Mouse (Mus musculus): ENCODE data around the gene Gm9936. TPM values are rescaled to one million over a fixed set of nuclear protein-coding genes. Genes with fewer than 3 reads are reported as not detected.

Gm9936 gene
- total RNA-seq, 2 experiments from 2014 or later = not detected

GRCm38 (mm10) chr5:114824197-114824596 lies 34.3 kb downstream of the Gm9936 start:
- intact Hi-C loops (cut with DNase I) = no loop called here
- DNase-seq = no peak
- Histone ChIP-seq H3K4me3 (peak overlapping the region; percentile 2; the same call in 1 of the 2 replicates), H3K27ac (no peak overlapping the region)
- peak; percentile 81 for TF ChIP-seq CTCF (IDR thresholded peaks at IDR 0.05)

- H3K4me3 ChIP-seq = peak within 1 kb of the TSS; percentile 72
- H3K27ac ChIP-seq = peak within 1 kb of the TSS; percentile 20; the same call in 1 of the 2 replicates
- DNase-seq = peak; percentile 70
- no peak for TF ChIP-seq CTCF (IDR thresholded peaks at IDR 0.05)
- intact Hi-C loops (cut with DNase I) = no loop called here
These were observed 35.4 kb downstream of the Gm9936 start, which contains the start of gene 1500011B03Rik for GRCm38 (mm10) chr5:114822796-114823688. Gene 1500011B03Rik, minus strand, starts transcription at chr5:114823468.

- Histone ChIP-seq H3K4me3 (no peak overlapping the region), H3K27ac (no peak overlapping the region)
- TF ChIP-seq CTCF (IDR thresholded peaks at IDR 0.05) = no peak
- intact Hi-C loops (cut with DNase I) = no loop called here
- no peak for DNase-seq
These were observed 40.4 kb downstream of the Gm9936 start for GRCm38 (mm10) chr5:114818124-114818523.

- TF ChIP-seq CTCF (IDR thresholded peaks at IDR 0.05) = no peak
- intact Hi-C loops (cut with DNase I) = no loop called here
- Histone ChIP-seq H3K27ac (no peak overlapping the region), H3K4me3 (no peak overlapping the region)
- DNase-seq = no peak
These were observed 41.9 kb downstream of the Gm9936 start for GRCm38 (mm10) chr5:114816599-114816998.

GRCm38 (mm10) chr5:114813525-114814181 lies 44.8 kb downstream of the Gm9936 start:
- H3K4me3 ChIP-seq = peak overlapping the region; percentile 88
- DNase-seq = peak; percentile 89
- TF ChIP-seq CTCF (IDR thresholded peaks at IDR 0.05) = no peak
- H3K27ac ChIP-seq = peak overlapping the region; percentile 75
- intact Hi-C loops (cut with DNase I) = no loop called here

GRCm38 (mm10) chr5:114809826-114810225 lies 48.7 kb downstream of the Gm9936 start:
- intact Hi-C loops (cut with DNase I) = loop anchor here (5.0 kb wide), 1 partner anchor 38 kb away; the partner anchor contains the start of gene Ankrd13a
- no peak overlapping the region for H3K27ac ChIP-seq
- no peak for TF ChIP-seq CTCF (IDR thresholded peaks at IDR 0.05)

GRCm38 (mm10) chr5:114809181-114809756 lies 49.2 kb downstream of the Gm9936 start:
- TF ChIP-seq CTCF (IDR thresholded peaks at IDR 0.05) = no peak
- intact Hi-C loops (cut with DNase I) = loop anchor here (5.0 kb wide), 1 partner anchor 37 kb away; the partner anchor contains the start of gene Ankrd13a
- no peak for DNase-seq
- Histone ChIP-seq H3K4me3 (no peak overlapping the region), H3K27ac (no peak overlapping the region)

More at GRCm38 (mm10) chr5:114809826-114810225, 48.7 kb downstream of the Gm9936 start:
- H3K4me3 ChIP-seq = no peak overlapping the region
- no peak for DNase-seq

GRCm38 (mm10) chr5:114808385-114808784 lies 50.1 kb downstream of the Gm9936 start:
- H3K4me3 ChIP-seq = no peak overlapping the region
- no peak overlapping the region for H3K27ac ChIP-seq
- TF ChIP-seq CTCF (IDR thresholded peaks at IDR 0.05) = no peak
- no peak for DNase-seq
- intact Hi-C loops (cut with DNase I) = loop anchor here (5.0 kb wide), 1 partner anchor 36 kb away; the partner anchor contains the start of gene Ankrd13a

- Histone ChIP-seq H3K4me3 (no peak overlapping the region), H3K27ac (no peak overlapping the region)
- intact Hi-C loops (cut with DNase I) = loop anchor here (5.0 kb wide), 1 partner anchor 36 kb away; the partner anchor contains the start of gene Ankrd13a
- no peak for DNase-seq
- TF ChIP-seq CTCF (IDR thresholded peaks at IDR 0.05) = no peak
These were observed 50.6 kb downstream of the Gm9936 start for GRCm38 (mm10) chr5:114807893-114808292.

GRCm38 (mm10) chr5:114807468-114807867 lies 51.0 kb downstream of the Gm9936 start:
- no peak for TF ChIP-seq CTCF (IDR thresholded peaks at IDR 0.05)
- Histone ChIP-seq H3K4me3 (no peak overlapping the region), H3K27ac (no peak overlapping the region)
- intact Hi-C loops (cut with DNase I) = loop anchor here (5.0 kb wide), 1 partner anchor 35 kb away; the partner anchor contains the start of gene Ankrd13a
- DNase-seq = no peak

GRCm38 (mm10) chr5:114807063-114807462 lies 51.4 kb downstream of the Gm9936 start:
- H3K27ac ChIP-seq = peak overlapping the region; percentile 84
- no peak for TF ChIP-seq CTCF (IDR thresholded peaks at IDR 0.05)
- intact Hi-C loops (cut with DNase I) = loop anchor here (5.0 kb wide), 1 partner anchor 35 kb away; the partner anchor contains the start of gene Ankrd13a
- no peak overlapping the region for H3K4me3 ChIP-seq
- no peak for DNase-seq

GRCm38 (mm10) chr5:114806636-114807035 lies 51.8 kb downstream of the Gm9936 start:
- no peak for DNase-seq
- H3K27ac ChIP-seq = peak overlapping the region; percentile 84
- no peak for TF ChIP-seq CTCF (IDR thresholded peaks at IDR 0.05)
- peak overlapping the region; percentile 65 for H3K4me3 ChIP-seq
- intact Hi-C loops (cut with DNase I) = loop anchor here (5.0 kb wide), 1 partner anchor 34 kb away; the partner anchor contains the start of gene Ankrd13a

Small RNA genes within 50 kb of the gene (microRNA-seq; reads per million reads assigned to microRNA genes)
- gene Mir6240 = 17.3 reads per million, percentile 15 among the genes with 10 or more reads in this experiment

Other genes starting within 250 kb of the Gm9936 start
- gene Trpv4, start 200.3 kb downstream of the Gm9936 start, total RNA-seq (2021) = 1 to 10 TPM; 1.9 to 2.0 TPM
- 10 to 100 TPM in 1 of 2 experiments, 1 to 10 TPM in 1; 6.7 to 10.8 TPM for gene Gltp, start 167.7 kb downstream of the Gm9936 start, total RNA-seq (2021)
- 1 to 10 TPM; 3.6 to 3.8 TPM for gene Tchp, start 150.9 kb downstream of the Gm9936 start, total RNA-seq (2021)
- gene Ankrd13a, start 84.0 kb downstream of the Gm9936 start, total RNA-seq (2021) = 10 to 100 TPM; 15.4 to 19.6 TPM
- 10 to 100 TPM; 17.3 to 20.1 TPM for gene Git2, start 83.2 kb downstream of the Gm9936 start, total RNA-seq (2021)
- 1 to 10 TPM; 3.9 to 4.6 TPM for gene 1500011B03Rik, start 35.2 kb downstream of the Gm9936 start, total RNA-seq (2021)
- gene 4930519G04Rik, start 5.0 kb downstream of the Gm9936 start, total RNA-seq (2021) = not detected
- 1 to 10 TPM; 1.1 to 2.0 TPM for gene Oasl2, start 38.3 kb upstream of the Gm9936 start, total RNA-seq (2021)
- gene Oasl1, start 64.6 kb upstream of the Gm9936 start, total RNA-seq (2021) = under 1 TPM in 1 of 2 experiments, not detected in 1; 0.64 TPM
- gene 2210016L21Rik, start 83.5 kb upstream of the Gm9936 start, total RNA-seq (2021) = 10 to 100 TPM; 24.7 to 26.6 TPM
- gene Hnf1a, start 112.4 kb upstream of the Gm9936 start, total RNA-seq (2021) = not detected
- 10 to 100 TPM; 20.1 to 20.8 TPM for gene Sppl3, start 152.5 kb upstream of the Gm9936 start, total RNA-seq (2021)
- gene Gm10401, start 239.6 kb upstream of the Gm9936 start, total RNA-seq (2021) = not detected